Mouse (Mus musculus) megakaryocyte progenitor cell, adult 5-6 weeks (primary cell): ENCODE results near the gene Mettl24. TPM values are rescaled to one million over a fixed set of nuclear protein-coding genes. Genes with fewer than 3 reads are reported as not detected.

ENCODE experiments used
- total RNA-seq, 2 experiments: library from RNA; stranded (forward) in 1 of 2; stranded (reverse) in 1 of 2; fragments of 157-497, 149-512 nt in 1 of 2; fragments of 200-1000 nt in 1 of 2; gene quantifications; 2 replicates each; pipeline versions ENCODE4 v1.2.3 to v1.2.4; 2015 to 2017

The Mettl24 gene
- total RNA-seq, 2 experiments from 2014 or later, result not detected

Other genes starting within 250 kb of the Mettl24 start
- not detected in 2 replicates for gene Slc22a16, start 112.9 kb upstream of the Mettl24 start, total RNA-seq (2015)
- gene Slc22a16, start 112.9 kb upstream of the Mettl24 start, total RNA-seq (2017), result not detected in 2 replicates
- not detected in 2 replicates for gene Ddo, start 53.3 kb upstream of the Mettl24 start, total RNA-seq (2015)
- gene Ddo, start 53.3 kb upstream of the Mettl24 start, total RNA-seq (2017), result not detected in 2 replicates
- gene Cdc40, start 200.0 kb downstream of the Mettl24 start, total RNA-seq (2015), result 75.1 and 82.8 TPM in 2 replicates
- gene Cdc40, start 200.0 kb downstream of the Mettl24 start, total RNA-seq (2017), result 28.3 and 37.4 TPM in 2 replicates
- 0.07 TPM in 1 of 2 replicates, not detected in the other for gene Wasf1, start 200.2 kb downstream of the Mettl24 start, total RNA-seq (2015)
- not detected in 2 replicates for gene Wasf1, start 200.2 kb downstream of the Mettl24 start, total RNA-seq (2017)